Mouse (Mus musculus): ENCODE results near the gene Ric3.

DNA sequence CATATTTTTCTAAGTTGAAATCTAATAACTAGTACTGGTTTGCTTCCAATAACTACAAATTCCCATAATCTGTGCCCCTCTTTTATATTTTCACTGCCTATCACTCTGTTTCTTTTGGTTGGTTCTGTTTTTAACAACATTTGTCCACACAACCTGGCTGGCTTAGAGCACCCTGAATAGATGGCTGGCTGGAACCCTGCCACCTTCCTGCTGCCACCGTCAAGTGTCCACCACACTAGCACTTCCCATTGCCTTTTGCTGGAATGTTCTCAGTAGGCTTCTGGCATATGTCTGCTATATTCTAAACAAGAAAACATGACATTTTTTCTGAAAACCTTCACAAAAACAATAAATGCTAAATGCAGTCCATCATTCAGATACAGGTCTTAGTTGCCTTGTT, 32.3 kb downstream of the Ric3 start:
- no peak for TF ChIP-seq CTCF (IDR thresholded peaks at IDR 0.05)
- no peak for TF ChIP-seq EP300 (IDR thresholded peaks at IDR 0.05; ENCODE audit: insufficient read depth, low read depth, low read length)
- TF ChIP-seq POLR2A (IDR thresholded peaks at IDR 0.05; ENCODE audit: insufficient read depth, low read depth, low read length), result no peak

Data from heart, adult 2 months (tissue).